Mouse (Mus musculus) megakaryocyte, adult 5-6 weeks (primary cell): ENCODE results near the gene Gm17622. TPM values are rescaled to one million over a fixed set of nuclear protein-coding genes. Genes with fewer than 3 reads are reported as not detected.

Source experiments
- ATAC-seq: 2 replicates; pipeline ENCODE4 v1.8.0; 2016; ENCODE audit warnings: mild to moderate bottlenecking, inconsistent platforms; ENCODE audit not compliant: poor library complexity, severe bottlenecking
- total RNA-seq, 2 experiments: library from RNA; stranded (forward) in 1 of 2; stranded (reverse) in 1 of 2; fragments of 153-499, 151-499 nt in 1 of 2; fragments of 221-1000, 200-1000 nt in 1 of 2; gene quantifications; 2 replicates each; pipeline versions ENCODE4 v1.2.3 to v1.2.4; 2015 to 2017

Gene Gm17622
- total RNA-seq, 2 experiments from 2014 or later: not detected

DNA sequence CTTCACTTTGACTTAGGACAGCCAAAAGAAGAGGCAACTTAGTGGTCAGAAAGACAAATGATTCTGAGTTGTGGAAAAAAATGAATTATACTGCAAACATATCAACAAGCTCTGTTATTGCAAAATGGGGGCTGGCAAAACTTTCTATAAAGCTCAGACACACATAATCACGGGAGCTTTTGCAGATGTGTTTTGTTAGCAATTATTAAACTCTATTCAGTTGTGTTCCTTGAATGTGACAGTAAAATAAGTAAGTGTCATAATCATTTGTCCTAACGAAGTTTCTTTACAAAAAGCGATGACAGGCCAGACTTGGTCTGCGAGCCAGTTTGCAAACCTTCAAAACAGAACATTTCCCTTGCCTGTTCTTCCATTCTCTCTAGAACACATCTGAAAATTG is 17.0 kb downstream of the Gm17622 start:
- no peak for ATAC-seq

- ATAC-seq: peak; percentile 86
These were observed 20.1 kb downstream of the Gm17622 start for GRCm38 (mm10) chr13:96510635-96511034.

DNA sequence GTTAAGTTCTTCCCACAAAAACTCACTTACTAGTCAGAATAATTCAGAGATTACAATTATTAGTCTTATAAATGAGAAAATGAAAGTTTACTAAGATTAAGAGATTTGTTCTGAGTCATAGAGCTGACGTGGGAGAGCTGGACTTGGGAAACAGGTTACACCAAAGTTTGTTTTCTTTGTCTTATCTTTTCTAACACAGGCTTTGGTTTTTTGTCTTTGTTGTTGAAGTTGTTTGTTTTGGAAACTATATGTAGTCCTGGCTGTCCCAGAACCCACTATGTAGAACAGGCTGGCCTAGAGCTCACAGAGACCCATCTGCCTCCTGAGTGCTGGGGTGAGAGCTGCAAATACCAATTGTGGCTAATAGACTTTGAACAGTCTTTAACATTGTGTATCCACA is 20.7 kb downstream of the Gm17622 start:
- ATAC-seq: no peak

- ATAC-seq: no peak
These were observed 21.4 kb downstream of the Gm17622 start for GRCm38 (mm10) chr13:96511893-96512292.

DNA sequence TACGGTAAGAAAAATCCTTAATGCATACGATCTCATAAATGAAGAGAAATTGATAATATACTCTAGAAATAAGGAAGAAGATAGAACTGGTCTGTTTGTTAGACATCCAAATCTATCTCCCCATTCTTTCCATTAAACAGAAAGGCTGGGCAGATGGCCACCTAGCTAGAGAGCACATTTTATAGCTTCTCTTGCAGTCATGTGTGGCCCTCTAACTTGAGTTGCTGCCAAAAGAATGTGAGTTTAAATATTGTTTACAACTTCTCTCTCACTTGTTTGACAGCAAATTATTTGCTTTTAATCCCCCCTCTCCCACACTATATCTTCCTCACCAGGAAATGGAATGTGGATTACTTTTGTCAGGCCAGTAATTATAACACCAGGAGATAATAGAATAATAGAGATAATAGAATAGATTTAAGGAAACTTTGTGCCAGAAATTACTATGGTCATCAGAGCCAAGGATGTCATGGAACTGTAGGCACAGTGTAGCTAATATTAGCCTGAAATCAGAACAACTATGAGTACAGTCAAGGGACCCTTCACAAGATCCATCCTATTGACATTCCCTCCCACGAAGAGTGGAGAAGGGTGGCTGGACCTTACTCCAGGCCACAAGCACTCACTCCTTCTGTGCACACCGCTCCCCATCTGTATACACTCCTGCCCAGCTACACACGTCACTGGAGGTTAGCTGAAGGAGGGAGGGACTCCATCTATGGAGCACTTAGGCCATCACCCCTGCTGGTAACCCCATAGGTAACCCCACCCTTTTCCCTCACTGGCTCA is 23.8 kb downstream of the Gm17622 start:
- ATAC-seq: no peak

GRCm38 (mm10) chr13:96516249-96516648 is 25.7 kb downstream of the Gm17622 start:
- peak; percentile 63 for ATAC-seq

GRCm38 (mm10) chr13:96517335-96517734 is 26.8 kb downstream of the Gm17622 start:
- ATAC-seq: no peak

DNA sequence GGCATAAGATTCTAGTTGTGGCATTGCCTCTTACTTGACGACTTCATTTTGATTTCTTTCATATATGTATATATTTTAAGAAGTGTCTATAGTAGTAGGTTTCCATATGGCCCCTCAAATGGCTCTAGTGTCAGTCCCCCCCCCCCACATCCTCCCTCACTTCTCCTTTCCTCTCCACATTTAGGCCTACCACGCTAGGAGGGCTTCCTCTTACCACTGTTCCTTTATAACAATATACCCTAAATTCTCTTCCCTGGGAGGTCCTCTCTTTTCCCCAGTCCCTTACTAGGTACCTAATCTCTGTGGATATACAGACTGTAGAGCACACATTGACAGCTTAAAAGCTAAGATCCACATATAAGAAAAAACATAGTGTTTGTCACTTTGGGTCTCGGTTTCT is 30.8 kb downstream of the Gm17622 start:
- ATAC-seq: no peak

- ATAC-seq: no peak
These were observed 36.5 kb downstream of the Gm17622 start for GRCm38 (mm10) chr13:96527022-96527421.

DNA sequence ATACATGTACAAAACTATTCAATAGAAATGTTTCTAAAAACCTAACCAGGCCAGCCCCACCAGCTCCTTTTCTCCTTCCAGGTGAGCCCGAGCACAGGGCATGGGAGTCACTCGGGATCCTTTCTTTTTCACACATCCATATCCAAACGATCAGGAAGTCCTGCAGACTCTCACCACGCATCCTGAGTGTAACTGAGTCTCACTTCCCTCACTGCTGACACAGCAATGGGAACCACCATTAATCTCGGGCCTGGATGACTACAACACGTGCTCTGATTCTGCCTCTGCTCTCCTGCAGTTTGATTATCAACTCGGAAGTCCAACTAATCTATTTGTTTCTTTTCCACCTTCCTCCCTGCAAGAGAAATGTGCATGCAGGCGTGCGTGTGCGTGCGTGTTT is 37.3 kb downstream of the Gm17622 start:
- ATAC-seq: peak; percentile 89

DNA sequence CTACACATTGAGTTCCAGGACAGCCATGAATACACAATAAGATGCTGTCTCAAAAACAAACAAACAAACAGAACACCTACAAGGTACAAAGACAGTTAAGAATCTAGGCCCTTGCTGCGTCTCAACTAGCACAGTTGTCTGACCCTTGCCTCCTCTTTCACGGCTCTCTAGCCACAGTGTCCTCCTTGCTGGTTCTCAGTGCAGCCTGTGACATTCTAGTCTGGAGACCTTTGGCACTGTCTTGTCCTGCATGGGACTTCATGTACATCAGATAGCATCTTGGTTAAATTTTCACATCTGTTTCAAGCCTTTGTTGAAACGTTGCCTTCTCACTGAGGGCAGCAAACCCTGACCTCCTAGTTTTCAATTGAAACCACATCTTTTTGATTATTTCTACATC is 38.2 kb downstream of the Gm17622 start:
- ATAC-seq: no peak

- no peak for ATAC-seq
These were observed 39.0 kb downstream of the Gm17622 start for GRCm38 (mm10) chr13:96529542-96529941.

- no peak for ATAC-seq
These were observed 39.5 kb downstream of the Gm17622 start for GRCm38 (mm10) chr13:96530064-96530463.

- no peak for ATAC-seq
These were observed 41.6 kb downstream of the Gm17622 start for GRCm38 (mm10) chr13:96532176-96532575.

DNA sequence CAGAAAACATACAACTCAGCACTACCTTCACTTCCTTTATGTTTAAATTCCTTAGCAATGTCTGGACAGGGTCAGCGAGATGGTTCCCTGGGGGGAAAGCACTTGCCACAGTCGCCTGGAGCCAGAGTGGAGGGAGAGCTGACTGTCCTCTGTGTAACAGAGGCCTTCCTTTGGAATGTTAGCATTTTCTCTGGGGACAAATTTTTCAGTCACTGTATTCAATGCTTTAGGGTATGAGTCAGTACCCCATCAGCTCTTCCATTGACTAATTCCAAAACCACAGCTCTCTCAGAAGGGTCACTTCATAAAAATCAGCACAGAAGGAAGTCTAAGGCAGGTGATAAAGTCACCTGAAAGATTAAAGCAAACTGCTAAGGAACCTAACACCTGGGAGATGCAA is 43.2 kb downstream of the Gm17622 start:
- no peak for ATAC-seq

- peak; percentile 27; the same call in 1 of the 2 replicates for ATAC-seq
These were observed 46.5 kb downstream of the Gm17622 start for GRCm38 (mm10) chr13:96536821-96537572.

DNA sequence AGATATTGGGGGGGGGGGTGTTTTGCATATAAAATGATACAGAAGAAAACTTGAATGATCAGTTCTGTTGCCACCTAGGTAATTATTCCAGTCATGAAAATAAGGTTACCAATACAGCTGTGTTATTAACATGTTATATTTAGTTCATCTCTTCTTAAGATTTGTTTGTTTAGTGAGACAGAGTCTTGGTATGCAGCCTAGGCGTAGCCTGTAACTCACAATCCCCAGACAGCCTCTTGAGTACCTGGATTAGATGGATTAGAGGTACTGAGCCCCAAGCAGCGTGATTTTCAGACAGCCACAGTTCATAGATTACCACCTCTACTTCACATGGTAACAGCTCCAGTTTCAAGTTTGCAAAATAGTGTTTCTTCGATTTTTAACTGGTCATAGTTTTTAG is 47.6 kb downstream of the Gm17622 start:
- no peak for ATAC-seq

Other genes starting within 250 kb of the Gm17622 start
- gene Poc5, start 102.4 kb upstream of the Gm17622 start, total RNA-seq (2015): 10.5 and 15.6 TPM in 2 replicates
- gene Poc5, start 102.4 kb upstream of the Gm17622 start, total RNA-seq (2017): 11.4 and 11.7 TPM in 2 replicates
- gene Ankdd1b, start 19.5 kb upstream of the Gm17622 start, total RNA-seq (2015): not detected in 2 replicates
- 0.18 TPM in 1 of 2 replicates, not detected in the other for gene Ankdd1b, start 19.5 kb upstream of the Gm17622 start, total RNA-seq (2017)
- gene Polk, start 51.8 kb downstream of the Gm17622 start, total RNA-seq (2015): 9.5 and 16.5 TPM in 2 replicates
- gene Polk, start 51.8 kb downstream of the Gm17622 start, total RNA-seq (2017): 7.7 and 9.5 TPM in 2 replicates
- gene Col4a3bp, start 51.9 kb downstream of the Gm17622 start, total RNA-seq (2015): 45.6 and 58.8 TPM in 2 replicates
- 88.5 and 101 TPM in 2 replicates for gene Col4a3bp, start 51.9 kb downstream of the Gm17622 start, total RNA-seq (2017)
- 27.8 and 31.8 TPM in 2 replicates for gene Hmgcr, start 180.2 kb downstream of the Gm17622 start, total RNA-seq (2015)
- 34.6 and 36.5 TPM in 2 replicates for gene Hmgcr, start 180.2 kb downstream of the Gm17622 start, total RNA-seq (2017)